Comparison of ENCODE assay signal across 9 mouse cellular contexts in the genomic region with DNA sequence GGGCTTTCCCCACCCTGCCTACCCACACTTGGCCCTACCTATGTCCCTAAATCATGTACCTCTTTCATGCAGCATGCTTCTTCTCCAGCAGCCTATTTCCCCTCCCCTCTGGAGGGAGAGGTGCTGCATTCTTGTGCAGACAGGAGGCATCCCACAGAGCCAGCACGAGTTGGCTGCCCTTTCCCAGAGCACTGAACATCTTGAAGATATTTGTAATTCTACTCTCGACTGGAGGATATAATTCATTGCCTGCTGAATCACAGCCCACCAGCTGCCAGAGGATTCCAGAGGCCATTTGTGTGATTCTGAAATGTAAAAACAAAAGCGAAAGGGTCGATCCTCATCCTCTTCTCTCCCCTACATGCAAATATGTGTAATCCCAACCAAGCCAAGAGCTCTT.
DNase-seq lines count a peak whose midpoint lies in the region; ATAC-seq and TF ChIP-seq lines count a peak whose summit lies in the region.
"Had no signal": no experiment of that assay in that cellular context is flagged by ENCODE, and none has a peak within 500 bp of the region (broad histone marks: within the 10 kb centered on the region; RNA-seq: fewer than 3 reads in every experiment).

No protein-coding gene starts in this region.

- 30% methylated on average over 4 of the region's 4 CpGs for WGBS in lung, postnatal 0 days
- WGBS in liver, embryonic 11.5 days: 43% methylated on average over 4 of the region's 4 CpGs

- H3K4me3 ChIP-seq in layer of hippocampus, adult 2 months: no peak overlapping the region
- no peak overlapping the region for H3K4me3 ChIP-seq in lung, postnatal 0 days (ENCODE audit: low read depth, low read length)
- no peak overlapping the region for H3K4me3 ChIP-seq in liver, embryonic 11.5 days (ENCODE audit: low read depth, low read length)

- H3K9ac ChIP-seq in lung, postnatal 0 days (replicated peaks; ENCODE audit: low read depth): no peak overlapping the region
- H3K9ac ChIP-seq in liver, embryonic 11.5 days (ENCODE audit: low read depth, low read length): no peak overlapping the region
- H3K9ac ChIP-seq: forebrain, postnatal 0 days had no signal

- no peak overlapping the region for H3K27ac ChIP-seq in layer of hippocampus, adult 2 months
- no peak overlapping the region for H3K27ac ChIP-seq in lung, postnatal 0 days (ENCODE audit: low read length)
- no peak overlapping the region for H3K27ac ChIP-seq in liver, embryonic 11.5 days (ENCODE audit: low read depth, low read length)

- H3K27me3 ChIP-seq in lung, postnatal 0 days (replicated peaks; ENCODE audit: insufficient read depth, low read length): no peaks in the 10 kb centered on the region
- no peaks in the 10 kb centered on the region for H3K27me3 ChIP-seq in liver, embryonic 11.5 days (replicated peaks; ENCODE audit: control insufficient read depth, insufficient read depth, low read length)

- DNase-seq in layer of hippocampus, adult 2 months (ENCODE audit: low spot score in 2 of 2): peak; percentile 16 to 32
- no peak for DNase-seq in layer of hippocampus, adult 9-10 months (ENCODE audit: low spot score)
- peak; percentile 52 to 64 for DNase-seq in adrenal gland, postnatal 36 days
- DNase-seq in gastrocnemius, adult 18-20 months (ENCODE audit: low spot score): peak; percentile 67
- peak; percentile 31 for DNase-seq in lung, postnatal 0 days (ENCODE audit: low spot score)
- DNase-seq in thymus, adult 18-20 months: no peak
- DNase-seq in liver, embryonic 11.5 days (ENCODE audit: low spot score): no peak
- DNase-seq: forebrain, postnatal 0 days had no signal

- H3K4me1 ChIP-seq in lung, postnatal 0 days (ENCODE audit: insufficient read depth, low read depth, low read length): no peaks in the 10 kb centered on the region
- H3K4me1 ChIP-seq in liver, embryonic 11.5 days (replicated peaks; ENCODE audit: control insufficient read depth, insufficient read depth, low read length): no peaks in the 10 kb centered on the region

- TF ChIP-seq CTCF in layer of hippocampus, adult 2 months (conservative IDR thresholded peaks at IDR 0.05): no peak
- TF ChIP-seq CTCF in lung, postnatal 0 days (IDR thresholded peaks at IDR 0.05): no peak

- ATAC-seq in lung, postnatal 0 days: no peak
- ATAC-seq in inflammation-experienced regulatory T-cells, adult 6 months: no peak
- ATAC-seq in liver, embryonic 11.5 days (replicated peaks; ENCODE audit: low FRiP score): no peak
- ATAC-seq: forebrain, postnatal 0 days had no signal

- no peak for TF ChIP-seq EP300 in lung, postnatal 0 days (IDR thresholded peaks at IDR 0.05)

- H3K36me3 ChIP-seq in lung, postnatal 0 days (ENCODE audit: insufficient read depth, low read length): no peaks in the 10 kb centered on the region
- no peaks in the 10 kb centered on the region for H3K36me3 ChIP-seq in liver, embryonic 11.5 days (ENCODE audit: control insufficient read depth, insufficient read depth, low read length)

- no peak overlapping the region for H3K4me2 ChIP-seq in lung, postnatal 0 days (replicated peaks; ENCODE audit: low read depth, low read length)
- no peak overlapping the region for H3K4me2 ChIP-seq in liver, embryonic 11.5 days

- no peaks in the 10 kb centered on the region for H3K9me3 ChIP-seq in lung, postnatal 0 days (ENCODE audit: low read length)
- no peaks in the 10 kb centered on the region for H3K9me3 ChIP-seq in liver, embryonic 11.5 days (ENCODE audit: control insufficient read depth, low read length)

Comparison
In these comparisons a context has a peak if more than half of its experiments do, and no peak if none do; other contexts are left out.
1. DNase-seq: peak in layer of hippocampus, adult 2 months (2 of 2), adrenal gland, postnatal 36 days (2 of 2), gastrocnemius, adult 18-20 months (single experiment) and lung, postnatal 0 days (single experiment); none in layer of hippocampus, adult 9-10 months (single experiment), thymus, adult 18-20 months (0 of 2) and liver, embryonic 11.5 days (single experiment).